In the genomic region with DNA sequence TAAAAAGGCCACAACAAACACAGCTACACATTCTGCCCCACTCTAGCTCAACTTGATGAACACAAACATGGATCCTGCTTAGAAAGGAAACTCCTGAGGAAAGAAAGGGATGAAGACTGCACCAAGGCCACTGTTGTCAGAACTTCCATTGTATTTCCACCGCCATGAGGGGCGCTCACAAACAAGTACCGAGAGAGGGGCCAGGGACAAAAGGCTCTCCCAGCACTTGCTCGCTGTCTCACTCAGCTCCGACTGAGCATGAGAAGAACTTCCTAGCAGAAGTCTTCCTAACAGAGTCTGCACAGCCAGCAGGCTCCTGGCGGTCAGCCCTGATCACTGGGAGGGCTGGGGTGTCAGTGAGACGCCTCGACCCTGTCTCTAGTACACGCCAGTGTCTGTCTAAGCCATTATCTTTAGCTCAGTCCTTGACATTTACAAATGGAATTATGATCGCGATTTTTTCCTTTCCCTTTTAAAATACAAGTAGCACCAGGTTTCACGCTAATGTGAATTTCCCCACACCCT, we compare ENCODE assay signal across 15 mouse cellular contexts. TPM values are rescaled to one million over a fixed set of nuclear protein-coding genes. Genes with fewer than 3 reads are reported as not detected.
DNase-seq lines count a peak whose midpoint lies in the region; ATAC-seq lines count a peak whose summit lies in the region.
"Had no signal": no experiment of that assay in that cellular context is flagged by ENCODE, and none has a peak within 500 bp of the region (broad histone marks: within the 10 kb centered on the region; RNA-seq: fewer than 3 reads in every experiment).

No protein-coding gene starts in this region.

- peak overlapping the region; percentile 41 for H3K27ac ChIP-seq in heart, embryonic 12.5 days (ENCODE audit: poor library complexity, severe bottlenecking)
- no peak overlapping the region for H3K27ac ChIP-seq in midbrain, embryonic 14.5 days (replicated peaks; ENCODE audit: low read depth, low read length)
- no peak overlapping the region for H3K27ac ChIP-seq in midbrain, embryonic 15.5 days
- H3K27ac ChIP-seq in heart, embryonic 13.5 days (replicated peaks) = peak overlapping the region; percentile 67
- H3K27ac ChIP-seq: embryonic facial prominence, embryonic 12.5 days had no signal

- no peak overlapping the region for H3K4me2 ChIP-seq in heart, embryonic 12.5 days
- no peak overlapping the region for H3K4me2 ChIP-seq in midbrain, embryonic 14.5 days (ENCODE audit: low read length)
- no peak overlapping the region for H3K4me2 ChIP-seq in midbrain, embryonic 15.5 days
- H3K4me2 ChIP-seq in heart, embryonic 13.5 days = no peak overlapping the region
- H3K4me2 ChIP-seq: embryonic facial prominence, embryonic 12.5 days; liver, embryonic 11.5 days had no signal

- no peak overlapping the region for H3K9ac ChIP-seq in heart, embryonic 12.5 days
- H3K9ac ChIP-seq in midbrain, embryonic 14.5 days (replicated peaks; ENCODE audit: low read length) = no peak overlapping the region
- no peak overlapping the region for H3K9ac ChIP-seq in midbrain, embryonic 15.5 days
- H3K9ac ChIP-seq in heart, embryonic 13.5 days = peak overlapping the region; percentile 47
- H3K9ac ChIP-seq: embryonic facial prominence, embryonic 12.5 days; forebrain, postnatal 0 days had no signal

- 57% methylated on average over 12 of the region's 12 CpGs for WGBS in heart, embryonic 12.5 days
- 53% methylated on average over 12 of the region's 12 CpGs for WGBS in midbrain, embryonic 14.5 days
- WGBS in midbrain, embryonic 15.5 days = 58% methylated on average over 12 of the region's 12 CpGs
- WGBS in heart, embryonic 13.5 days = 55% methylated on average over 12 of the region's 12 CpGs

- peaks cover 47% of the 10 kb centered on the region for H3K36me3 ChIP-seq in heart, embryonic 12.5 days
- H3K36me3 ChIP-seq in midbrain, embryonic 14.5 days (ENCODE audit: control insufficient read depth, insufficient read depth, low read length) = peaks cover 52% of the 10 kb centered on the region
- peaks cover 14% of the 10 kb centered on the region for H3K36me3 ChIP-seq in midbrain, embryonic 15.5 days (replicated peaks)
- peaks cover 48% of the 10 kb centered on the region for H3K36me3 ChIP-seq in heart, embryonic 13.5 days

- no peaks in the 10 kb centered on the region for H3K9me3 ChIP-seq in heart, embryonic 12.5 days (replicated peaks)
- H3K9me3 ChIP-seq in midbrain, embryonic 14.5 days (ENCODE audit: control insufficient read depth, low read length) = no peaks in the 10 kb centered on the region
- no peaks in the 10 kb centered on the region for H3K9me3 ChIP-seq in midbrain, embryonic 15.5 days
- no peaks in the 10 kb centered on the region for H3K9me3 ChIP-seq in heart, embryonic 13.5 days
- H3K9me3 ChIP-seq: embryonic facial prominence, embryonic 12.5 days had no signal

- no peak for DNase-seq in heart, adult 8-10 months (ENCODE audit: low spot score)
- DNase-seq in midbrain, embryonic 14.5 days = peak; percentile 4
- peak; percentile 71 for DNase-seq in testis, postnatal 10 days (ENCODE audit: low spot score)
- DNase-seq in gastrocnemius, postnatal 25 days = no peak
- DNase-seq in left cerebral cortex, adult 18-20 months (ENCODE audit: low spot score in 2 of 2) = no peak
- DNase-seq: forebrain, postnatal 0 days; layer of hippocampus, adult 9-11 months had no signal

- no peak for ATAC-seq in heart, embryonic 12.5 days (ENCODE audit: insufficient number of reproducible peaks, low FRiP score)
- no peak for ATAC-seq in midbrain, embryonic 14.5 days (ENCODE audit: low FRiP score, low TSS enrichment)
- no peak for ATAC-seq in midbrain, embryonic 15.5 days (replicated peaks)
- ATAC-seq in heart, embryonic 13.5 days (ENCODE audit: extremely low read depth, insufficient number of reproducible peaks, low FRiP score, low TSS enrichment) = no peak
- ATAC-seq: activated CD4-positive, CD25-positive, alpha-beta regulatory T cell, adult 4 months; CD4-positive, CD25-positive, alpha-beta regulatory T cell, adult 4 months; forebrain, postnatal 0 days had no signal

- peaks cover 41% of the 10 kb centered on the region for H3K4me1 ChIP-seq in heart, embryonic 12.5 days (replicated peaks)
- H3K4me1 ChIP-seq in midbrain, embryonic 14.5 days (ENCODE audit: control insufficient read depth, insufficient read depth, low read length) = no peaks in the 10 kb centered on the region
- H3K4me1 ChIP-seq in midbrain, embryonic 15.5 days = no peaks in the 10 kb centered on the region
- peaks cover 59% of the 10 kb centered on the region for H3K4me1 ChIP-seq in heart, embryonic 13.5 days

- H3K27me3 ChIP-seq in heart, embryonic 12.5 days (replicated peaks) = no peaks in the 10 kb centered on the region
- H3K27me3 ChIP-seq in midbrain, embryonic 14.5 days (ENCODE audit: control insufficient read depth, insufficient read depth, low read length) = no peaks in the 10 kb centered on the region
- no peaks in the 10 kb centered on the region for H3K27me3 ChIP-seq in midbrain, embryonic 15.5 days (replicated peaks)
- H3K27me3 ChIP-seq in heart, embryonic 13.5 days (replicated peaks) = no peaks in the 10 kb centered on the region
- H3K27me3 ChIP-seq: embryonic facial prominence, embryonic 12.5 days had no signal

- no peak overlapping the region for H3K4me3 ChIP-seq in heart, embryonic 12.5 days
- H3K4me3 ChIP-seq in midbrain, embryonic 14.5 days (replicated peaks; ENCODE audit: low read depth, low read length) = no peak overlapping the region
- H3K4me3 ChIP-seq in midbrain, embryonic 15.5 days = no peak overlapping the region
- no peak overlapping the region for H3K4me3 ChIP-seq in heart, embryonic 13.5 days
- H3K4me3 ChIP-seq: embryonic facial prominence, embryonic 12.5 days had no signal

RNA-seq across cellular contexts. Expression of a gene that starts 2.6 kb away (rescaled TPM):
- polyA plus RNA-seq in heart, embryonic 12.5 days (2016; fragmentation: Nextera tagmentation; extraction: Ambion mirVana) = 0.82 TPM in 1 of 2 replicates, not detected in the other
- 1 to 10 TPM in 2 of 4 experiments, not detected in 2; 1.2 to 4.0 TPM for total RNA-seq in heart, adult 8-10 months (2022)
- not detected in 2 replicates for polyA plus RNA-seq in midbrain, embryonic 14.5 days (2014; fragmentation: Nextera tagmentation; extraction: Ambion mirVana)
- polyA plus RNA-seq in midbrain, embryonic 15.5 days (2015; fragmentation: Nextera tagmentation; extraction: Ambion mirVana) = 0.49 and 0.53 TPM in 2 replicates
- 0.43 and 0.96 TPM in 2 replicates for polyA plus RNA-seq in heart, embryonic 13.5 days (2015; fragmentation: Nextera tagmentation; extraction: Ambion mirVana)
- 1 to 10 TPM; 1.4 to 2.3 TPM for total RNA-seq in gastrocnemius, postnatal 25 days (2021)
- not detected for total RNA-seq in left cerebral cortex, adult 18-20 months (2021)
- total RNA-seq: monocyte, adult 5-6 weeks had no signal
- polyA plus RNA-seq: activated CD4-positive, CD25-positive, alpha-beta regulatory T cell, adult 4 months; CD4-positive, CD25-positive, alpha-beta regulatory T cell, adult 4 months; embryonic facial prominence, embryonic 12.5 days; liver, embryonic 11.5 days had no signal

RNA-seq across cellular contexts. Expression of a gene that starts 18.1 kb away (rescaled TPM):
- 6.1 and 6.2 TPM in 2 replicates for polyA plus RNA-seq in heart, embryonic 12.5 days (2016; fragmentation: Nextera tagmentation; extraction: Ambion mirVana)
- total RNA-seq in heart, adult 8-10 months (2022) = 100 to 1,000 TPM; 113 to 133 (median 117) TPM
- 5.1 and 8.4 TPM in 2 replicates for polyA plus RNA-seq in midbrain, embryonic 14.5 days (2014; fragmentation: Nextera tagmentation; extraction: Ambion mirVana)
- 9.7 and 10.7 TPM in 2 replicates for polyA plus RNA-seq in midbrain, embryonic 15.5 days (2015; fragmentation: Nextera tagmentation; extraction: Ambion mirVana)
- polyA plus RNA-seq in heart, embryonic 13.5 days (2015; fragmentation: Nextera tagmentation; extraction: Ambion mirVana) = 4.9 and 5.1 TPM in 2 replicates
- 10 to 100 TPM; 24.3 to 32.7 TPM for total RNA-seq in gastrocnemius, postnatal 25 days (2021)
- 10 to 100 TPM; 94.6 to 96.9 TPM for total RNA-seq in left cerebral cortex, adult 18-20 months (2021)

RNA-seq across cellular contexts. Expression of a gene that starts 40.5 kb away (rescaled TPM):
- 24.8 and 24.9 TPM in 2 replicates for polyA plus RNA-seq in heart, embryonic 12.5 days (2016; fragmentation: Nextera tagmentation; extraction: Ambion mirVana)
- total RNA-seq in heart, adult 8-10 months (2022) = 10 to 100 TPM; 26.1 to 34.6 (median 29.1) TPM
- polyA plus RNA-seq in midbrain, embryonic 14.5 days (2014; fragmentation: Nextera tagmentation; extraction: Ambion mirVana) = 9.6 and 12.9 TPM in 2 replicates
- 13.3 and 14.0 TPM in 2 replicates for polyA plus RNA-seq in midbrain, embryonic 15.5 days (2015; fragmentation: Nextera tagmentation; extraction: Ambion mirVana)
- 13.2 and 15.6 TPM in 2 replicates for polyA plus RNA-seq in heart, embryonic 13.5 days (2015; fragmentation: Nextera tagmentation; extraction: Ambion mirVana)
- 10 to 100 TPM; 34.4 to 42.4 TPM for total RNA-seq in gastrocnemius, postnatal 25 days (2021)
- 10 to 100 TPM; 45.8 to 50.9 TPM for total RNA-seq in left cerebral cortex, adult 18-20 months (2021)

RNA-seq across cellular contexts. Expression of a gene that starts 59.1 kb away (rescaled TPM):
- polyA plus RNA-seq in heart, embryonic 12.5 days (2016; fragmentation: Nextera tagmentation; extraction: Ambion mirVana) = 0.21 and 0.24 TPM in 2 replicates
- 100 to 1,000 TPM; 124 to 157 (median 144) TPM for total RNA-seq in heart, adult 8-10 months (2022)
- polyA plus RNA-seq in midbrain, embryonic 14.5 days (2014; fragmentation: Nextera tagmentation; extraction: Ambion mirVana) = 0.11 TPM in 1 of 2 replicates, not detected in the other
- 0.26 and 0.61 TPM in 2 replicates for polyA plus RNA-seq in midbrain, embryonic 15.5 days (2015; fragmentation: Nextera tagmentation; extraction: Ambion mirVana)
- polyA plus RNA-seq in heart, embryonic 13.5 days (2015; fragmentation: Nextera tagmentation; extraction: Ambion mirVana) = 0.37 and 0.49 TPM in 2 replicates
- 10 to 100 TPM; 14.7 to 14.8 TPM for total RNA-seq in gastrocnemius, postnatal 25 days (2021)
- 1 to 10 TPM; 3.9 to 4.1 TPM for total RNA-seq in left cerebral cortex, adult 18-20 months (2021)
- total RNA-seq: monocyte, adult 5-6 weeks had no signal
- polyA plus RNA-seq: activated CD4-positive, CD25-positive, alpha-beta regulatory T cell, adult 4 months; CD4-positive, CD25-positive, alpha-beta regulatory T cell, adult 4 months; embryonic facial prominence, embryonic 12.5 days; liver, embryonic 11.5 days had no signal

Comparison
In these comparisons a context has a peak if more than half of its experiments do, and no peak if none do; other contexts are left out.
1. H3K27ac ChIP-seq: peak in heart, embryonic 12.5 days (single experiment) and heart, embryonic 13.5 days (single experiment); none in midbrain, embryonic 14.5 days (single experiment) and midbrain, embryonic 15.5 days (single experiment).
2. DNase-seq: peak in midbrain, embryonic 14.5 days (single experiment) and testis, postnatal 10 days (single experiment); none in heart, adult 8-10 months (single experiment), gastrocnemius, postnatal 25 days (single experiment) and left cerebral cortex, adult 18-20 months (0 of 2).